Mouse (Mus musculus): ENCODE results near the gene Nat14.

The Nat14 gene

DNA sequence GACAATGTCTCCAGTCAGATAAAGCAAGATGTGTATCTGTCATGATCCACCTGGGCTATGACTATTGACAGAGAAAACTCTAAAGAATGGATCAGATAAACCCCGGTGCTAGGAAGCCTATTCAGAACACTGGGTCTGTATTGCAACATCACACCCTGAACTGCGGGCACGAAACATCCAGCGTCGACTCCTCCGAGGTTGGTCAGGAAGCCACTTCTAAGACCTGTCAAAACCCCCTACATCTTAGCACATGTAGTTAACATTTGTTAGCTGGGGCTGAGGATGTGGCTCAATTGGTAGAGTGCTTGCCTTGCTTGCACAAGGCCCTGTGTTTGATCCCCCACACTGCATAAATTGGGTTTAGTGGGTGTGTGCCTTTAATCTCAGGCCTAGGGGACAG, 26.6 kb downstream of the Nat14 start:
- no peak for DNase-seq (ENCODE audit: low spot score)

- DNase-seq (ENCODE audit: low spot score): no peak
Observed at GRCm38 (mm10) chr7:4950561-4951342, 28.9 kb downstream of the Nat14 start.

GRCm38 (mm10) chr7:4953815-4954445, 32.1 kb downstream of the Nat14 start:
- no peak for DNase-seq (ENCODE audit: low spot score)

GRCm38 (mm10) chr7:4957361-4957760, 35.5 kb downstream of the Nat14 start:
- DNase-seq (ENCODE audit: low spot score): no peak

- DNase-seq (ENCODE audit: low spot score): no peak
Observed at GRCm38 (mm10) chr7:4963527-4963926, 41.7 kb downstream of the Nat14 start.

GRCm38 (mm10) chr7:4964272-4964671, 42.4 kb downstream of the Nat14 start, which contains the start of gene Sbk2:
Gene Sbk2, minus strand, starts transcription at chr7:4964406.
- DNase-seq (ENCODE audit: low spot score): peak; percentile 57

DNA sequence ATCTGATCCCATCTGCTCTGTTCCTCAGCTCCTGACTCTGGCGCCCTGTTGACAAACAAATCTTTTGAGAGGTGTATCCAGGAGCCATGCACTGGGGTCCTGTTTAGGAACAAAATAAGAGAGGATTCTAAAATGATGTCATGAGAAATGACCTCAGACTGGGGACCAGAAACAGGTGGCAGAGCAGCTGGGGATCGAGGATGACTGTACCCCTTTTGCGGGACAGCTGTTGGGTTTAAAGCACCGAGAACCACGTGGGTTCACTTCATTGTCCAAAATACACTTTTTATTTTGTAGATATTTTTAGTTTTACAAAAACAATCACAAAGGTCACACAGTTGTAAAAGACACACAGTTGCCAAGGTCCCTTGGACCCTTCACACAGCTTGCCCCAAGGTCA, 43.2 kb downstream of the Nat14 start:
- DNase-seq (ENCODE audit: low spot score): no peak

GRCm38 (mm10) chr7:4971068-4971467, 49.2 kb downstream of the Nat14 start, which contains the start of gene Sbk3:
Gene Sbk3, minus strand, starts transcription at chr7:4971168.
- no peak for DNase-seq (ENCODE audit: low spot score)

GRCm38 (mm10) chr7:4971710-4972109, 49.9 kb downstream of the Nat14 start:
- no peak for DNase-seq (ENCODE audit: low spot score)

DNA sequence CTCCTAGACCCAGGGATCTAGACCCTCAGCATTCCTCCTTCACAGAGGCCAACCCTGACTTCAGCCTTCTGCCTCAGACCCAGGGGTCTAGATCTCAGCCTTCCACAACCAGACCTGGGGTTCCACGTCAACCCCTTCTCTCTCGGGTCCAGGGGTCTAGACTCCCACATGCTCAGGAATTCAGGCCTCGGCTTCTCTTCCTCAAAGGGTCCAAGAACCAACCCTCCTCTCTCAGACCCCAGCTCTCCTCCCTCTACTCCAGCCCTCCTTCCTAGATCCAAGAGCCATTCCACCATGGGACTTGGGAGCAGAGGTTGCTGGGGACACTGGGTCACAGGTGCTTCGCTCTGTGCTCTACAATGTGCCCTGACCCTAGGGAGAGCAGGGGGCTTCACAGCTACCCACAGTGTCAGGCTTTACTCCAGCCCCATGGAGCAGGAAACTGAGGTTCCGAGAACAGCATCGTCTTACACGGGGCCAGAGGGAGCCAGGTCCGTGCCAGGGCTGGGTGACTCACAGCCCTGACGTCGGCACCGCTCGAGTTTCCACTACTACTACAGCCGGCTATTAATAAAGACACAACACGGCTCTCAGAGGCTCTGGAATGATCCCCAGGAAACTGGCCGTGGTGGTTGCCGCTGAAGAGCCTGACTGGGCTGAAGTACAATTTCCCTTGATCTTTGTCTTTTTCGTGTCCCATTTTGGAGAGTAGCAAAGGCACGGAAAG, 50.7 kb downstream of the Nat14 start:
- DNase-seq (ENCODE audit: low spot score): no peak

Measured in ovary, postnatal 10 days (tissue).